Mouse (Mus musculus) forebrain, embryonic 14.5 days (tissue): ENCODE data around the gene Il5ra. TPM values are rescaled to one million over a fixed set of nuclear protein-coding genes. Genes with fewer than 3 reads are reported as not detected.

ENCODE experiments used
- ATAC-seq: fragments of 200-750 bp; cut with Nextera tagmentation; 2 replicates; pipeline ENCODE4 v1.8.0; 2017; ENCODE audit warnings: mild to moderate bottlenecking, moderate library complexity
- DNase-seq: peaks from one replicate; pipeline ENCODE4 v3.0.0-alpha.2; 2015; ENCODE audit warnings: low spot score
- H3K27ac ChIP-seq: fragments of 300-500 bp; sonication (generic); 2 replicates; pipeline ENCODE4 v1.5.1; 2014; ENCODE audit warnings: low read depth, mild to moderate bottlenecking, control low read depth, low read length, moderate library complexity
- H3K27me3 ChIP-seq: fragments of 300-500 bp; sonication (generic); replicated peaks from 2 replicates; pipeline ENCODE4 v1.6.1; 2014; ENCODE audit warnings: low read length, control low read depth, mixed read lengths; ENCODE audit not compliant: control insufficient read depth, insufficient read depth
- H3K36me3 ChIP-seq: fragments of 300-500 bp; sonication (generic); 2 replicates; pipeline ENCODE4 v1.6.1; 2014; ENCODE audit warnings: low read length, control low read depth; ENCODE audit not compliant: control insufficient read depth, insufficient read depth
- H3K4me1 ChIP-seq: fragments of 300-500 bp; sonication (generic); 2 replicates; pipeline ENCODE4 v1.6.1; 2014; ENCODE audit warnings: antibody characterized with exemption, low read length, control low read depth; ENCODE audit not compliant: control insufficient read depth, insufficient read depth
- H3K4me2 ChIP-seq: fragments of 300-500 bp; sonication (generic); 2 replicates; pipeline ENCODE4 v1.6.1; 2014; ENCODE audit warnings: mild to moderate bottlenecking, control low read depth, low read length
- H3K4me3 ChIP-seq: fragments of 300-500 bp; sonication (generic); 2 replicates; pipeline ENCODE4 v1.5.1; 2014; ENCODE audit warnings: low read depth, low read length, control low read depth
- H3K9ac ChIP-seq: fragments of 300-500 bp; sonication (generic); 2 replicates; pipeline ENCODE4 v1.6.1; 2014; ENCODE audit warnings: mild to moderate bottlenecking, low read length, control low read depth, moderate library complexity
- H3K9me3 ChIP-seq: fragments of 300-500 bp; sonication (generic); replicated peaks from 2 replicates; pipeline ENCODE4 v1.6.1; 2016; ENCODE audit warnings: low read length, control low read depth, mixed read lengths; ENCODE audit not compliant: control insufficient read depth
- WGBS: fragments of 180-500 bp; shearing (Covaris S2); extraction: QIAGEN DNeasy Blood & Tissue Kit; methylation state at CpG from one replicate; pipeline ENCODE4 v1.1.7; 2014; 5-methylcytosine and 5-hydroxymethylcytosine counted together
- polyA plus RNA-seq: library from polyadenylated mRNA; unstranded; fragments of >200 nt; fragmentation: Nextera tagmentation; extraction: Ambion mirVana; gene quantifications from 2 replicates; pipeline ENCODE4 v1.2.1, GENCODE M21; 2014

Il5ra gene
- polyA plus RNA-seq: not detected in 2 replicates

DNA sequence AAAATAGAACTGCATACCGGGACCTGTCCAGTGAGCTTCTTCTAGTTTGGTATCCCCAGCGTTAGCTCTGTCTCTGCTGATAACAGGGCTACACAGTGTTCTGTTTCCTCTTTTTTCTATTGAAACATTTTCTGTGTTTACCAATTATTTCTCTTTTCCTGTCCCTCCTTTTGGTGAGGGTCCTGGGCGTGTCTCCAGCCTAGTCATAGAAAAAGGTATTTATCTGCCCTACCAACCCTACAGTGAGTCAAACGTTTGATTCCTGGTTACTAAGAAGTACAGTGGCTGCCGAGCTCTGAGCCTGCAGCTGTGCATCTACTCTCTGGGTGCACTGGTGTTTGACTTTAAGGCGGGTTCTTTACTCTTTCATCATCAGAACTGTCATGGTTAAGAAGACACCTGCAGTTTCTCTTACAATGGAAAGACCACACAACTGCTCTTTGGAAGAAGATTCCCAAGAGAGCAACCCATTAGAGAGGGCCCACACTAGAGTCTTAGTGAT lies at the start of gene Il5ra:
Gene Il5ra, minus strand, starts transcription at position 151 of the 502 bp plus-strand sequence.
- H3K4me1 ChIP-seq: no peaks in the 10 kb centered on the region
- H3K27me3 ChIP-seq: no peaks in the 10 kb centered on the region
- H3K4me3 ChIP-seq: no peak within 1 kb of the TSS
- H3K27ac ChIP-seq: no peak within 1 kb of the TSS
- no peak within 1 kb of the TSS for H3K4me2 ChIP-seq
- ATAC-seq: no peak
- WGBS: 78% methylated on average over 6 of the region's 6 CpGs
- H3K9ac ChIP-seq: no peak within 1 kb of the TSS
- H3K36me3 ChIP-seq: no peaks in the 10 kb centered on the region
- H3K9me3 ChIP-seq: no peaks in the 10 kb centered on the region
- DNase-seq: no peak

DNA sequence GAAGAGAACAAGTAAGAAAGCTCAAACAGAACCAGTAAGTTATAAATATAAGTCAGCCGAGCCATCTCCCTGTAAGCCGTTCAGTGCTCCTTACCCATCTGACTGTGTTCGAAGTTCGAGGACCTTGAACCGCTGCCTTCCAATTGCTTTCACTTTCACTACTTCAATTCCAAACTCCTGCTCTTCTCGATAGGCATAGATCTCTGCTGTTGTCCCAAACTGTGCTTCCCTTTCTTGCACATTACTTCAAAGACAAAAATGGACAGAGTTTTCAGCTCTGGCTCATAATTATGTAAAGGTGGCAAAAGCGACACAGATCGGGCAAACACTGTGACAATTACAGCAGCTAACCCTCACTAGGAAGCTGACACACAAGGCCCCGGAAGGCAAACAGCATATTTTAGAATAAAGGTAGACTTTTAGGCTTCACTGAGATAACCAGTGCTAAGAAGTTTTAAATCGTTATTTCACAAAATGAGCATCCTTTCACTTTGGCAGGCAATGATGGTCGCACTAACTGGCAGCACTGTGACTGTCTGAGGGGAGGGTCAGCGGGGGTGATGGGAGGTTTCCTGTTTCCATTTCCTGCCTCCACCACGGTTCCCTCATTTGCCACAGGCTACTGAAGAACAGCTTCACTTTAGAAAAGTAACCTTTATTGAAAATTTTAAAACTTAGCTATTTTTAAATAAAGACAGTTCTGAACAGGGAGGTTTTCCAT lies 45.4 kb upstream of the Il5ra start:
- no peak for DNase-seq
- H3K9me3 ChIP-seq: no peaks in the 10 kb centered on the region
- no peak overlapping the region for H3K4me3 ChIP-seq
- no peak overlapping the region for H3K4me2 ChIP-seq
- 92% methylated on average over 13 of the region's 13 CpGs for WGBS
- peaks cover 9% of the 10 kb centered on the region for H3K4me1 ChIP-seq
- H3K27ac ChIP-seq: no peak overlapping the region
- H3K36me3 ChIP-seq: peaks cover 42% of the 10 kb centered on the region
- ATAC-seq: no peak
- no peaks in the 10 kb centered on the region for H3K27me3 ChIP-seq
- H3K9ac ChIP-seq: no peak overlapping the region

DNA sequence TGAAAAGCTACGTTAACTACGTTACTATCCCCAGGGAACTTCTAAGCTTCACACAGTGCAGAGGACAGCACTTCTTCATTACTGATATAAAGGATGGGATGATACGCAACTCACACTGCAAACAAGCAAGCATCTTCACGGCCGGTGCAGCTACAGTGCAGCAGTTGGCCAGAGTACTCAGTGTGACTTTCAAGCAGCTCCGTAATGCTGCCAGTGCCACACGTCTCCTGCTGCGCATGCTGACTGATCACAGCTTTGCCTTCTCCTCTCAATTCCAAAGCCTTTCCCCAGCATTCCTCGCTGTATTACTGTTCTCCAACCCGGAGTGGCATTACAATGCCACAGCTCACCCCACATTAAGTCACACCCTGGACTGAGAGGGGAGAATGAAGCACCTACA lies 44.8 kb upstream of the Il5ra start:
- peaks cover 45% of the 10 kb centered on the region for H3K36me3 ChIP-seq

DNA sequence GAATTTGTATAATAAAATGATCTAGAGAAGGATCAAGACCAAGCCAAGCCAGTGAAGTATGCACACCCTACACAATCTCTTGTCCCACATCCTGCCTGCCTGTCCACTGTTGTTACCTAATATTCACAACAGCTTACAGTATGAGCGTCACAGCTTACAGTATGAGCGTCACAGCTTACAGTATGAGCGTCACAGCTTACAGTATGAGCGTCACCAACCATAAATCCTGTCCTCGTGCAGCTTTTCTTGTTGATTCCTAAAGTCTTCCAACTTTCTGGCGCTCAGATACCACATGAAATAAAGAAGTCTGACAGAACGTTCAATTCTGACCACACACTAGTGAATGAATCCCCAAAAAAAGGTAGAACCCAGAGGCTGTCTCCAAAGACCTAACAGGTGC lies 44.3 kb upstream of the Il5ra start:
- H3K4me1 ChIP-seq: no peaks in the 10 kb centered on the region
- H3K4me3 ChIP-seq: no peak overlapping the region
- no peaks in the 10 kb centered on the region for H3K9me3 ChIP-seq
- H3K4me2 ChIP-seq: no peak overlapping the region
- no peak overlapping the region for H3K9ac ChIP-seq
- WGBS: 94% methylated on average over 7 of the region's 7 CpGs
- H3K27ac ChIP-seq: no peak overlapping the region
- no peak for DNase-seq
- peaks cover 50% of the 10 kb centered on the region for H3K36me3 ChIP-seq
- no peaks in the 10 kb centered on the region for H3K27me3 ChIP-seq
- no peak for ATAC-seq

More for the DNA sequence above, 44.8 kb upstream of the Il5ra start:
- H3K4me2 ChIP-seq: no peak overlapping the region
- no peak for DNase-seq
- no peaks in the 10 kb centered on the region for H3K9me3 ChIP-seq
- no peak overlapping the region for H3K27ac ChIP-seq
- H3K4me3 ChIP-seq: no peak overlapping the region
- ATAC-seq: no peak
- WGBS: 94% methylated on average over 10 of the region's 10 CpGs
- H3K27me3 ChIP-seq: no peaks in the 10 kb centered on the region
- H3K9ac ChIP-seq: no peak overlapping the region
- H3K4me1 ChIP-seq: peaks cover 2% of the 10 kb centered on the region; the same call in 1 of the 2 replicates

DNA sequence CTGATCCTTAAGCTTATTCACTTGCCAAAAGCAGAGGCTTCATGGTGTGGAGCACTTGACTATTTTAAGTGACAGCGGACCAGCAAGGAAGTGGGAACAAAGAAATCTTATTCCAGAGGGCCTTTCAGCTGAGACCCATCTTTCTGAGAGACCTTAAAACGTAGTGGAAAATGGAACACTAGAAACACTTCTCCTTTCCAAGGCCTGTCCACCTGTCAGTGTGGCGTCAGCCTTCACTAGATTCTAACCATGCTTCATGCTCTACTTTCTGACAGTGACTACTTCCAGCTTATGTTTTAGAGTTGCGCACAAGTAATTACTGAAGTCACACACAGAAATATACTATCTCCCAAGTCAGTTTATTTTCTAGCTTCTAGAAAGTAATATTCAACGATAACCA lies 43.6 kb upstream of the Il5ra start:
- ATAC-seq: no peak

DNA sequence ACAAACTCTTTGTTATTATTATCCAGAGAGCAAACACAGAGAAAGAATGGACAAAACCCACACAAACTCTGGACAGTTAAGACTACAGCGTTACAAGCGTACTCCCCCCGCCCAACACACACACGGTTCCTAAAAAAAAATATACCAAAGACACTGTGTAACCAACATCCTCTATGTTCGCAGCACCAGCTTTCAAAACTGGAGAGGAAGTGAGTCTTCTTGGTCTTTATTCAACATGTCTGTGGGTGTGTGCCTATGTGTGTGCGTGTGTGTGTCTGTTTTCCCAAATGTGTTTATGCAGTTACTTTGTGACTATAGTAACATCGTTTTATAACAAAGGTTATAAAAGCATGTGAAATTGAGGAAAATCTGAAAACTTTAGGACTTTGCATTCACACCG lies 42.6 kb upstream of the Il5ra start:
- Histone ChIP-seq H3K9ac (no peak overlapping the region), H3K9me3 (no peaks in the 10 kb centered on the region), H3K4me1 (no peaks in the 10 kb centered on the region), H3K4me3 (no peak overlapping the region), H3K27me3 (no peaks in the 10 kb centered on the region), H3K4me2 (no peak overlapping the region), H3K36me3 (peaks cover 56% of the 10 kb centered on the region), H3K27ac (no peak overlapping the region)
- 93% methylated on average over 8 of the region's 8 CpGs for WGBS
- DNase-seq (no peak), ATAC-seq (no peak)

More for the DNA sequence above, 43.6 kb upstream of the Il5ra start:
- H3K9ac ChIP-seq: no peak overlapping the region
- 93% methylated on average over 5 of the region's 5 CpGs for WGBS
- no peaks in the 10 kb centered on the region for H3K9me3 ChIP-seq
- H3K27ac ChIP-seq: no peak overlapping the region
- no peak for DNase-seq
- H3K4me2 ChIP-seq: no peak overlapping the region
- H3K4me3 ChIP-seq: no peak overlapping the region
- no peaks in the 10 kb centered on the region for H3K27me3 ChIP-seq
- H3K4me1 ChIP-seq: no peaks in the 10 kb centered on the region
- H3K36me3 ChIP-seq: peaks cover 53% of the 10 kb centered on the region

DNA sequence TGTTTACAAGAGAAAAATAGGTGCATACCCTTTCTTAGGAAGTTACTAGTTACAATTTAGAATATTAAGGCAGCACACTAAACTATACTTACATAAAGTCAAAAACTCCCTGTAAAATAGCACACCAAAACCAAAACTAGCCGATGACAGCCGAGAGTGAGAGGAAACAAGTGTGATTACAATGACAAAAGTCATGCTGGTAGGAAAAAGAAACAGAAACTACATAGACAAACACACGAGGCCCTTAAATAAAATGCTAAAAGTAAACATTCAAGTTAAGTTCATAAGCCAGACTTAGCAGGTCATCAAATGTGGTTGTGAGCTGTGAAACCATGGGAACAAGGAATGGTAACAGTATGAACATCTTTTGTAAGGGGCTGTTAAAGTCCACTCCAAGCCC lies 38.3 kb upstream of the Il5ra start:
- ATAC-seq (no peak), DNase-seq (no peak)
- WGBS: 95% methylated on average over 3 of the region's 3 CpGs
- Histone ChIP-seq H3K4me3 (no peak overlapping the region), H3K27me3 (no peaks in the 10 kb centered on the region), H3K4me2 (no peak overlapping the region), H3K27ac (no peak overlapping the region), H3K9me3 (no peaks in the 10 kb centered on the region), H3K4me1 (no peaks in the 10 kb centered on the region), H3K36me3 (peaks cover 45% of the 10 kb centered on the region), H3K9ac (no peak overlapping the region)

DNA sequence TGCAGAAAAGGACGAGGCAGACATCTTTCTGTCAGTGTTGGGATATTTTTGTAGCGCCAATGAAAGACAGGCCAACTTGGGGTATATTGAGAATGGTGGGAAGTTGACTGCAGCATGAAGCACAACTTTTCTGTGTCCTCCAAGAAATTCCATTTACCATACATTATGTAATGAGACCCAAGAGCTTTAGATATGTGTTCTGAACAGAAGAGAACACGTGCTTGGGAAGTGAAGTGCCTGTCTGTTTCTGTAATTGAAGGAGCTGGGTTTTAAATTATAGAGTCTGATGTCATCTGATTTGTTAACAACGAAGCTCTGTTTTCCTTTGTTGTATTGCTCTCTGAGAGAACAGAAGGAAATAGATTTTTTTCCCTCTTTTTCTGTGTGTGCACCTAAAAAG lies 21.2 kb upstream of the Il5ra start:
- WGBS: 25% methylated on average over 4 of the region's 4 CpGs
- DNase-seq (peak; percentile 26), ATAC-seq (no peak)
- Histone ChIP-seq H3K27me3 (no peaks in the 10 kb centered on the region), H3K4me1 (peaks cover 10% of the 10 kb centered on the region), H3K4me2 (peak overlapping the region; percentile 93), H3K9ac (peak overlapping the region; percentile 63), H3K4me3 (peak overlapping the region; percentile 54), H3K9me3 (no peaks in the 10 kb centered on the region), H3K27ac (no peak overlapping the region), H3K36me3 (peaks cover 23% of the 10 kb centered on the region)

DNA sequence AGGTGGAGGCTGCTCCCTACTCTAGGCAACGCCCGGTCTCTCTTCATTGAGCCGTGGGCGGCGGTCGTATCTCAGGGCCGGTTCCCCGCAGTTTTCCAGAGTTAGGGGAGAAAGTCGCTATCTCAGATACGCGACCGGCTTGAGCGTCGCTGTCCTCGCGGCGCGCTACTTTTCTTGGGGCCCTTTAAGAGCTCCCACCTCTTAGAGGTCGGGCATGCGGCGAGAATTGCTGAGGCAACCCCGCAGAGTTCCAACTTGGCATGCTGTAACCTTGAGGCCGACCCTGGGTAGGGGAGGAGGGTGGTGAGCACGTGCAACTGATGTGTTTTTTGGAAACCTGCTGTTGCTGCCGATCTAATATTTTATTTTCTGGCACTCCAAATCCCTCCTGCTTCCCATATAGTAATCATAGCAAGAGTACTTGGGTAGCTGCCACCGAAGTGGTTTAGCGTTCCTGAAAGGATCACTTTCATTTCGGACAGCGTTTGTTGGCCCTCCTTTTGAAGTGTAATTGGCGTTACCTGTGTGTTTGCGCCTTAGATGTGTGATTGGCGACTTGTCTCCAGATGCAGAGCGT lies 20.5 kb upstream of the Il5ra start:
- no peak overlapping the region for H3K27ac ChIP-seq
- H3K36me3 ChIP-seq: peaks cover 20% of the 10 kb centered on the region
- peak; percentile 82 for ATAC-seq
- H3K27me3 ChIP-seq: no peaks in the 10 kb centered on the region
- no peak for DNase-seq
- peak overlapping the region; percentile 63 for H3K9ac ChIP-seq
- no peaks in the 10 kb centered on the region for H3K9me3 ChIP-seq
- peak overlapping the region; percentile 93 for H3K4me2 ChIP-seq
- H3K4me3 ChIP-seq: peak overlapping the region; percentile 54
- 2% methylated on average over 33 of the region's 33 CpGs for WGBS
- H3K4me1 ChIP-seq: peaks cover 10% of the 10 kb centered on the region
